Mouse (Mus musculus): ENCODE data around the gene Pclaf.
A peak's percentile ranks its signal among the peaks of the same experiment; 100 is the strongest.

Gene Pclaf

DNA sequence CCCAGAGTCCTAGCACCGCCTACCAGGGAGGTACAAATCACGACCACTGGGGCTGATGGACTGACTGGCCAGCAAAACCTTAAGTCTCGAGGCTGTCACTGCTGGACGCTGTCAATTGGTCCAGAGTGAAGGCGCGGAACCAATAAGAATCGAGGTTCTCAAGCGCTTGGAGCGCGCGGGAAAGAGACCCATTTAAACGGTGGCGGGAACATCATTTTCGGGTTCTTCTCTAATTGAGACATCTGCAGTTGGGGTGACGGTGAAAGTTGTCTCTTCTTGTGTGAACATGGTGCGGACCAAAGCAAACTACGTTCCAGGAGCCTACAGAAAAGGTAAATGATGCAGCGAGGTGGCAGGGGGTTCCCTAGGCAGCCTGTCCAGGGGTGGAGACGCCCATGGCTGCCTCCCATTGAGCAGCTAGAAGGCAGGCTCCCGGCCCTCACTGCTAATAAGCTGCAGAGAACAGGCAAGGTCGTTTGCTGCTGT lies at the start of gene Pclaf:
TSS of gene Pclaf (plus strand) at position 95 of the 486 bp plus-strand sequence.
- no peak for ATAC-seq (ENCODE audit: insufficient number of reproducible peaks, low FRiP score, low TSS enrichment)

GRCm38 (mm10) chr9:65844421-65845165 lies 45.4 kb upstream of the Pclaf start:
- no peak for ATAC-seq (ENCODE audit: insufficient number of reproducible peaks, low FRiP score, low TSS enrichment)

DNA sequence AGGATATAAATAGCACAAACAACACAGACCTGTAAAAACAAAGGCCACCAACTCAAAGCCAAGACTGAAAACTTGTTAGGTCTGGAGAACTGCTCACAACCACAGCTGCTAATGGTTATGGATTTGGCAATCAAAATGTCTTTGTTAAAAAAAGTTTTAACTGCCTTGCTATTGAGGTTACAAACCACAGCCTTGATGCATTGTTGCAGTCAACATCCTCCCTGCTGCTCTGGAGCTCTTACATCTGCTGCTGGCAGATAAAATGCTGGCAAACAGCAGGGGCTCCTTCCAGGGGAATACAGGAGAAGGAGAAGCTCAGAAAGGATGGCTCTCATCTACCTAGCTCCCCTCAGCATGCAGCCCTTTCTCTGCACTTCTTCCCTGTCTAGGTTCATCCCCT lies 41.9 kb upstream of the Pclaf start:
- ATAC-seq (ENCODE audit: insufficient number of reproducible peaks, low FRiP score, low TSS enrichment), result no peak

DNA sequence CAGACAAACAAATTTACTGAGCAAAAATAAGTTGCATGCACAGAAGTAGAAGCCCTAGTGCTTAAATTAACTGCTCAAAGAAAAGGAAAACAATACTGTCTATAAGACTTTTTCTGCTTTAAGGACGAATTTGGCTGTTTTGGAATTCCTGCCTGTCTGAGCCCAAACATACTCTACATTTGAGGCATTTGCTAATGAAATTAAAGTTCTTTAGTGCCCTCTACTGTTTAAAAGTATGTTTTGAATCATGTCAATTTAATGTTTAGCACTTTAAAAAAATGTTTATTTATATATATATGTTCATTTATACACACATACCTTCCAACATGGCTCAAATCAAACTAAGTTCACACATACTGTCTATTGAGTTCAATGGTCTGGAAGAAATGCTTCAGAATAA lies 39.8 kb upstream of the Pclaf start:
- no peak for ATAC-seq (ENCODE audit: insufficient number of reproducible peaks, low FRiP score, low TSS enrichment)

DNA sequence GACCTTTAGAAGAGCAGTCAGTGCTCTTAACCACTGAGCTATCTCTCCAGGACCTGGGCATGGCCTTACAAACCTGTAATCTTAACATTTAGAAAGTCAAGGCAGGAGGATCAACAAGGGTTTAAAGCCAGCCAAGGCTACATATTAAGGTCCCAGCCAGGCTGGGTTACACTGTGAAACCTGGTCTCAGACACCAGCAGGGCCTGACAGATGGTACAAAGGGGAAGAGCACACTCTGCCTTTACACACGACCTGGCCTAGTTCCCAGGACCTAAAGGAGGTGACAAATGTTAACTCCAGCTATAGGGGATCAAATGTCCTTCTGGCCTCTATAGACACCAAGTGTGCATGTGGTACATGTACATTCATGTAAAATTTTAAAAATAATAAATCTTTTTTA lies 30.4 kb upstream of the Pclaf start:
- no peak; the same call in 1 of the 2 replicates for ATAC-seq (ENCODE audit: insufficient number of reproducible peaks, low FRiP score, low TSS enrichment)

GRCm38 (mm10) chr9:65884564-65885315 lies 5.3 kb upstream of the Pclaf start:
- peak; percentile 88; the same call in 1 of the 2 replicates for ATAC-seq (ENCODE audit: insufficient number of reproducible peaks, low FRiP score, low TSS enrichment)

GRCm38 (mm10) chr9:65891126-65891525 lies 1.1 kb downstream of the Pclaf start:
- ATAC-seq (ENCODE audit: insufficient number of reproducible peaks, low FRiP score, low TSS enrichment), result no peak

DNA sequence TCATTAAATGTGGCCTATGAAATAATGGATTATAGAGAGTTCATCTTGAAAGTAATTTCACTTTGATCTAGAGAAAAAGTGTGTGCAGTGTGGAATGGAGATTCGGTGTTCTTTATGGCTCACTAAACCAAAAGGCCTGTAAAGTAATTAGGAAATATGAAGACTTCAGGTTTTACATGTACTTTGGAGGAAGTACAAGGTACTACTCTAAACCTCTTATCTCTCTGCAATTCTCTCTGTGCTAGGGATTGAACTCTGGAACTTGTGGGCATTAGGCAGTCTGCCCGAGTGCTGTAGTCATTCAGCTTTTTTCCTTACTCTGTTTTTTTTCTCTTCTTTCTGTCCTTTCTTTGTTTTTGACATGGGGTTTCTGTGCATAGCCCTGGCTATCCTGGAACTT lies 6.9 kb downstream of the Pclaf start:
- no peak for ATAC-seq (ENCODE audit: insufficient number of reproducible peaks, low FRiP score, low TSS enrichment)

- ATAC-seq (ENCODE audit: insufficient number of reproducible peaks, low FRiP score, low TSS enrichment), result no peak
These were observed 12.8 kb downstream of the Pclaf start for GRCm38 (mm10) chr9:65902879-65903278.

GRCm38 (mm10) chr9:65903419-65903818 lies 13.4 kb downstream of the Pclaf start:
- ATAC-seq (ENCODE audit: insufficient number of reproducible peaks, low FRiP score, low TSS enrichment), result no peak

DNA sequence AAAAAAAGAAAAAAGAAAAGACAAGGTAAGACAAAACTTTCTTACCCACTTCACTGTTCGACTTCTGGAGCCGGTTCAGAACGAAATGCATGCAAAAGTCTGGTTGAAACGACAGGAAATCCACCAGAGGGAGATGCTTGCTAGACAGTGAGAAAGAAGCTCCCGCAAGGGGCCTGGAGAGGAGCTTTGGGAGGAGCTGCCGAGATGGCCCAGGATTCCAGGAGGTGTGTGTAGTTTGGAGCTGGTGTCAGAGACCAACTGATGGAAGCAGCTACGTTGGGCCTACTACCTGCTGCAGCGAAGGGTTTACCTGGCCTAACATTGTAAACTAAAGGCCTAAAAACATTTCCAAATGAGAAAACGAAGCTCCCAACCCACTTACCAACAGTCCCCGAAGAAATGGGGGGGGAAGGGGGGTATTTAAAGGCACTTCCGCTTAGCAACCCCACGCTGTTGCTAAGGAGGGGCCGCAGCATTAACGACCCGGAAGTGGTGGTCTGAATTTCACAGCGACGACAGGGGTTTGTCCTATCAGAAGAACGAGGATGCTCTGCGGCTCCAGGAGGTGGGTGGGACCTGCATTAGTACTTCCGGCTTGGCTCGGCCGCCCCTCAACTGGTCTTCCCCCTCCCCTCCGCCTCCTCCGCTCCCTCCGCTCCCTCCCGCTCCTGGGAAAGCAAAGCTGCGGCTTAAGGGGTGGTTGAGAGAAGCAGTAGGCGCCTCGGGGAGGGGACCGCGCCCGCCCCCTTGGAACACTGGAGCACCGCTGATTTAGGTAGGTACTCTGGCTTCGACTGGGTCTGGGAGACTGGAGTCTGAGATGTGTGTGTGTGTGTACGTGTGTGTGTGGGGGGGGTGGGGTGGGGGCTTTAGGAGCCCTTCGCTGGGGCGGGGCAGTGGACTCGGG lies 18.6 kb downstream of the Pclaf start, which contains the start of the genes Trip4 and Csnk1g1:
TSS of gene Trip4 (minus strand) at position 401 of the 907 bp plus-strand sequence.
TSS of gene Csnk1g1 (plus strand) at position 531 of the 907 bp plus-strand sequence.
- peak; percentile 100 for ATAC-seq (ENCODE audit: insufficient number of reproducible peaks, low FRiP score, low TSS enrichment)

GRCm38 (mm10) chr9:65909301-65909801 lies 19.3 kb downstream of the Pclaf start:
- ATAC-seq (ENCODE audit: insufficient number of reproducible peaks, low FRiP score, low TSS enrichment), result peak; percentile 10; the same call in 1 of the 2 replicates

DNA sequence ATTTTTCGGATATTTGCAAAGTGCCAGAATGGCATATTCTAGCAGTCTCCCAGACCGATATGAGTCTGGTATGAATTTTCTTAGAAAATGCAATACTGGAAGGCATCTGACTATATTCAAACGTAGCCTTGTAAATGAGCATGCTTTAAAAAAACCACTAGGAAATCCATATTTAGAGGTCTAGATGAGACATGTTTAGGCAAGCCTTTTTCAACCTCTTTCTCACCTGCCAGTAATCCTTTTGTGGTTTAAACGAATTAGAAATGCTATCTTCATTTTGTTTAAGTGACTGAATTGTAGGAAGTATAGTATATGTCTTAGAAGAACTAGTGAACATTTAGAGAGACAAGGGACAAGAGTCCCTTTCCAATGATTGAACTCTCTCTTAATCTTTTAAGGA lies 19.8 kb downstream of the Pclaf start:
- ATAC-seq (ENCODE audit: insufficient number of reproducible peaks, low FRiP score, low TSS enrichment), result no peak

DNA sequence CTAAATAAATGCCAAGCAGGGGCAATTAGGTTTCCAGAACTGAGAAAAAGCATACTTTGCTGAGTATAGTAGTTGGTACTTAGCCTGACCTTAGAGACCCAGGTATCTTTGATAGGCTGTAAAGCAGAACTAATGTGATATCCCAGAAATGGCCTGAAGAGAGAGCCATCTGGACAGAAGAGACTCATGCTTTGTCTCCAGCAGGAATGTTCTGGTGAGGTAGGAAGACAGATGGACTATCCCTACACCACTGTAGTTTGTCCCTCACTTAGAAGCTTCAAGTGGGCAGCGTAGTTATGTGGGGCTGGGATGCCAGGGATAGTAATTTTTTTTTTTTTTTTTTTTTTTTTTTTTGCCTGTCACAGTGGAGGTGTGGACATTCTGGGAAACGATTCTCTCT lies 23.9 kb downstream of the Pclaf start:
- ATAC-seq (ENCODE audit: insufficient number of reproducible peaks, low FRiP score, low TSS enrichment), result peak; percentile 83; the same call in 1 of the 2 replicates

GRCm38 (mm10) chr9:65917015-65917414 lies 27.0 kb downstream of the Pclaf start:
- no peak for ATAC-seq (ENCODE audit: insufficient number of reproducible peaks, low FRiP score, low TSS enrichment)

GRCm38 (mm10) chr9:65928456-65928855 lies 38.4 kb downstream of the Pclaf start:
- no peak for ATAC-seq (ENCODE audit: insufficient number of reproducible peaks, low FRiP score, low TSS enrichment)

DNA sequence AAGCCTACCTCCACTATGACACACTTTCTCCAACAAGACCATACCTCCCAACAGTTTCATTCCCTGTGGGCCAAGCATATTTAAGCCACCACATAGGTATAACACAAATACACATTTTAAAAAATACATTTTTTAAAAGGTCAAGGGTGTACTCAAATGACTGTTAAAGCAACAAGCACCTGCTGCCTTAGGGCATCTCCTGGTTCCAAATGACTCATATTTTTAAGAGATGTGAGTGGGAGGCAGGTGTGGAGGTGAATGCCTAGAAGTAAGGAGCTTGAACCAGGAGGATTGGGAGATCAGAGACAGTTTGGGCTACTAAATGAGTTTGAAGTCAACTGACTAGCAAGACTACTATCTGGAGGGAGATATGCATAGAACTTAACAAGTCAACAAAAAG lies 39.8 kb downstream of the Pclaf start:
- no peak for ATAC-seq (ENCODE audit: insufficient number of reproducible peaks, low FRiP score, low TSS enrichment)

GRCm38 (mm10) chr9:65937566-65937965 lies 47.5 kb downstream of the Pclaf start:
- ATAC-seq (ENCODE audit: insufficient number of reproducible peaks, low FRiP score, low TSS enrichment), result no peak

- ATAC-seq (ENCODE audit: insufficient number of reproducible peaks, low FRiP score, low TSS enrichment), result no peak
These were observed 61.1 kb downstream of the Pclaf start for GRCm38 (mm10) chr9:65951082-65951587.
